Mouse (Mus musculus): ENCODE measurements around the gene Hephl1.
A peak's percentile ranks its signal among the peaks of the same experiment; 100 is the strongest.

The Hephl1 gene

GRCm38 (mm10) chr9:15017791-15018755, 93.8 kb downstream of the Hephl1 start:
- no peak for DNase-seq (ENCODE audit: low spot score)

GRCm38 (mm10) chr9:15015223-15015956, 96.5 kb downstream of the Hephl1 start:
- peak; percentile 70 for DNase-seq (ENCODE audit: low spot score)

- DNase-seq (ENCODE audit: low spot score), result no peak
Measured at GRCm38 (mm10) chr9:15007566-15007965, 104.3 kb downstream of the Hephl1 start.

- no peak for DNase-seq (ENCODE audit: low spot score)
Measured at GRCm38 (mm10) chr9:15004298-15004685, 107.6 kb downstream of the Hephl1 start.

- no peak for DNase-seq (ENCODE audit: low spot score)
Measured at GRCm38 (mm10) chr9:15003676-15004297, 108.1 kb downstream of the Hephl1 start.

GRCm38 (mm10) chr9:15002995-15003613, 108.8 kb downstream of the Hephl1 start:
- no peak for DNase-seq (ENCODE audit: low spot score)
